Mouse (Mus musculus): Measurements from ENCODE around the gene Fgf8.

DNA sequence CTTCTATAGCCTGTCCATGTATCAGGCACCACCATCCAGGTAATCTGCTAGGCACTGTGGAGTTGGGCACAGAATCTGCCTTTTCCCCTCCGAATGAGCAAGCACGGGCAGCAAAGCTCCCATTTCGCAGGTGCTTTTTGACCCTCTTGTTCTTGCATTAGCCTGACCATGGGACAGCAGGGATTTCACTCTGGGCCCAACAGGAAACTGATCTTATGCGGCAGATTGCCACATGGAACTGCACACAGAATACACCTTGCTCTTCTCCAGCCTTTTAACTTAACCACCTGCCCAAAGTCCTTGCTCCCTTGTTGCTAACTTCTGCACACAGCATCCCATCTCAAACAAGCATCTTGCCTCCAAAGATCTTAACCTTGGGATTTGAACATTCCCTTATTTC, 55.7 kb downstream of the Fgf8 start:
- no peak for TF ChIP-seq POLR2A (IDR thresholded peaks at IDR 0.05; ENCODE audit: borderline replicate concordance, extremely low read depth, low read depth, low read length)
- no peak for TF ChIP-seq CTCF (IDR thresholded peaks at IDR 0.05; ENCODE audit: insufficient read depth, low read length)

Measured in lung, adult 2 months (tissue).